Mouse (Mus musculus) midbrain, postnatal 0 days (tissue): ENCODE measurements around the gene Sugt1. TPM values are rescaled to one million over a fixed set of nuclear protein-coding genes. Genes with fewer than 3 reads are reported as not detected.

ENCODE experiments used
- ATAC-seq: fragments of 200-750 bp; cut with Nextera tagmentation; 2 replicates; pipeline ENCODE4 v1.8.0; 2017; ENCODE audit warnings: moderate number of reproducible peaks, mild to moderate bottlenecking, moderate TSS enrichment, moderate library complexity; ENCODE audit not compliant: low FRiP score
- DNase-seq: peaks from one replicate; pipeline ENCODE4 v3.0.0-alpha.2; 2015; ENCODE audit warnings: low spot score
- H3K27ac ChIP-seq: fragments of 300-500 bp; sonication (generic); 2 replicates; pipeline ENCODE4 v1.5.1; 2014; ENCODE audit warnings: low read depth, mild to moderate bottlenecking, low read length, mixed read lengths
- H3K27me3 ChIP-seq: fragments of 300-500 bp; sonication (generic); 2 replicates; pipeline ENCODE4 v1.6.1; 2014; ENCODE audit warnings: low read length, control low read depth, mixed read lengths; ENCODE audit not compliant: insufficient read depth
- H3K36me3 ChIP-seq: fragments of 300-500 bp; sonication (generic); 2 replicates; pipeline ENCODE4 v1.6.1; 2014; ENCODE audit warnings: low read length, control low read depth, mixed read lengths; ENCODE audit not compliant: insufficient read depth
- H3K4me1 ChIP-seq: fragments of 300-500 bp; sonication (generic); 2 replicates; pipeline ENCODE4 v1.6.1; 2014; ENCODE audit warnings: mild to moderate bottlenecking, control low read depth, antibody characterized with exemption, low read length, mixed read lengths; ENCODE audit not compliant: insufficient read depth
- H3K4me2 ChIP-seq: fragments of 300-500 bp; sonication (generic); 2 replicates; pipeline ENCODE4 v1.6.1; 2014; ENCODE audit warnings: low read depth, mild to moderate bottlenecking, low read length, mixed read lengths; ENCODE audit not compliant: poor library complexity, severe bottlenecking
- H3K4me3 ChIP-seq: fragments of 300-500 bp; sonication (generic); 2 replicates; pipeline ENCODE4 v1.5.1; 2014; ENCODE audit warnings: low read depth, mild to moderate bottlenecking, low read length, moderate library complexity
- H3K9ac ChIP-seq: fragments of 300-500 bp; sonication (generic); replicated peaks from 2 replicates; pipeline ENCODE4 v1.6.1; 2014; ENCODE audit warnings: mild to moderate bottlenecking, low read length, moderate library complexity, mixed read lengths; ENCODE audit not compliant: poor library complexity, severe bottlenecking
- H3K9me3 ChIP-seq: fragments of 300-500 bp; sonication (generic); 2 replicates; pipeline ENCODE4 v1.6.1; 2016; ENCODE audit warnings: low read length, control low read depth
- CTCF ChIP-seq: IDR thresholded peaks from 2 replicates; pipeline ENCODE4 v1.5.1; 2016; ENCODE audit warnings: antibody characterized with exemption, mild to moderate bottlenecking
- WGBS: fragments of 180-500 bp; shearing (Covaris S2); extraction: QIAGEN DNeasy Blood & Tissue Kit; methylation state at CpG from one replicate; pipeline ENCODE4 v1.1.7; 2014; 5-methylcytosine and 5-hydroxymethylcytosine counted together
- polyA plus RNA-seq: library from polyadenylated mRNA; unstranded; fragments of >200 nt; fragmentation: Nextera tagmentation; extraction: Ambion mirVana; gene quantifications from 2 replicates; pipeline ENCODE4 v1.2.1, GENCODE M21; 2015
- total RNA-seq: library from RNA; depleted of rRNA; stranded (reverse); fragments of >200 nt; gene quantifications from 2 replicates; pipeline ENCODE4 v1.2.3, GENCODE M21; 2014; rRNA removed

Gene Sugt1
- 19.1 and 36.1 TPM in 2 replicates for total RNA-seq
- polyA plus RNA-seq = 86.0 and 87.0 TPM in 2 replicates

DNA sequence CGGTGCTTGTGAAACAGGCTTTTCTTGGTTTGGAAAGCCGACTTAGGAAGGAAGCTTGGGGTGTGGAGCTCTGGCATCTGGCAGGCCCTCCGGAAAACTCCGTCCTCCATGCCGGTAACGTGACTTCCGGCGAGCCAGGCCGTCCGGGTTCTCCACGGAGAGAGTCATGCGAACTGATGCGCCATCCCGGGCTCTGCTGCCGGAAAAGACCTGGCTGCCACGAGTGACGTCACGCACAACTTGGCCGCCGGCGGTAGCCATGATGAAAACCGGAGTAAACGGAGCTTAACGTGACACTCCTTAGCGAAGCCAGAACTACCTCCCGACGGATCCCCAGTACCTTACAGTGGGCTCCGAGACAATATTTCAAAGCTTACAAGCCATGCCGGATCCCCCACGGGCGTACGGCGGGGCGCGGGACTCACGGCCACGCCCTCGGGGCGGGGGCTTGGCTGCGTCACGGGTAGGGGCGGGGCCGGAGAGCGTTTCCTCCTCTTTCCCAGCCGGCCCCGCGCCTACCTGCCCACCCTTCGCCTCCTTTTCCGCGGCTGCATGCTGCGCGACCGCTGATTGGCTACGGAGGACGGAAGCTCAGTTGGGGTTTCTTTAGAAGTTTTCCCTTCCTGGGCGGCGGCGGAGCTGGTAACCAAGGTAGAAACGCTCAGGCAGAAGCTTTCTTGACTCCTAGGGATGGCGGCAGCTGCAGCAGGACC lies at the start of gene Sugt1:
Gene Sugt1, plus strand, starts transcription at position 553 of the 713 bp plus-strand sequence.
- Histone ChIP-seq H3K36me3 (no peaks in the 10 kb centered on the region), H3K4me3 (peak within 1 kb of the TSS; percentile 68), H3K27me3 (no peaks in the 10 kb centered on the region), H3K9me3 (no peaks in the 10 kb centered on the region), H3K9ac (peak within 1 kb of the TSS; percentile 71), H3K4me2 (peak within 1 kb of the TSS; percentile 77), H3K27ac (peak within 1 kb of the TSS; percentile 98), H3K4me1 (peaks cover 14% of the 10 kb centered on the region)
- ATAC-seq = peak; percentile 99
- peak; percentile 98 for DNase-seq
- WGBS = 0% methylated on average over 60 of the region's 60 CpGs
- no peak for TF ChIP-seq CTCF

GRCm38 (mm10) chr14:79537921-79538320 lies 49.6 kb upstream of the Sugt1 start:
- DNase-seq = no peak
- Histone ChIP-seq H3K27ac (no peak overlapping the region), H3K27me3 (no peaks in the 10 kb centered on the region), H3K4me3 (no peak overlapping the region), H3K9ac (no peak overlapping the region), H3K4me1 (no peaks in the 10 kb centered on the region), H3K36me3 (no peaks in the 10 kb centered on the region), H3K4me2 (no peak overlapping the region), H3K9me3 (no peaks in the 10 kb centered on the region)
- no peak for TF ChIP-seq CTCF
- no peak for ATAC-seq

- Histone ChIP-seq H3K27ac (no peak overlapping the region), H3K27me3 (no peaks in the 10 kb centered on the region), H3K9me3 (no peaks in the 10 kb centered on the region), H3K4me3 (no peak overlapping the region), H3K36me3 (no peaks in the 10 kb centered on the region), H3K4me1 (no peaks in the 10 kb centered on the region), H3K4me2 (no peak overlapping the region), H3K9ac (no peak overlapping the region)
- no peak for TF ChIP-seq CTCF
- DNase-seq = no peak
- no peak for ATAC-seq
Observed at GRCm38 (mm10) chr14:79541606-79542005, 45.9 kb upstream of the Sugt1 start.

DNA sequence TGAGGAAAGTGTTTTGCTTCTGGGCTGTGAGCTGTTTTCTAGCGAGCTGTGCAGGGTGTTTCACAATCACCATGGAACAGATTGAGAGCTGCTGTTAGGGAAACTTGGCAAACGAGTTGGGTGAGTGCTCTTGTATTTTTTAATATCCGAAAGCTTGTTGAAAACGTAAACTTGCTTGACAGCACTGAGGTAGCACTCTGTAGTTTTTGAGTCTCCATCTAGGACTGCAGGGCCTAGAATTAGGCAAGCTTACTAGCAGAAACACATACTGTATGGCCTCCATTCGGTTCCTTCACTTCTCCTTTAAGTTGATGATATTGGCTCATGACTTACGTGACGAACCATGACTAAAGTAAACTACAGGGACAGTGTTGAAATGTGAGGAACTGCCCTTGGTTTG lies 38.1 kb upstream of the Sugt1 start:
- Histone ChIP-seq H3K36me3 (no peaks in the 10 kb centered on the region), H3K27ac (no peak overlapping the region), H3K9me3 (no peaks in the 10 kb centered on the region), H3K9ac (no peak overlapping the region), H3K4me3 (no peak overlapping the region), H3K4me1 (no peaks in the 10 kb centered on the region), H3K27me3 (no peaks in the 10 kb centered on the region), H3K4me2 (no peak overlapping the region)
- no peak for TF ChIP-seq CTCF
- ATAC-seq (no peak), DNase-seq (no peak)
- 81% methylated on average over 7 of the region's 7 CpGs for WGBS

GRCm38 (mm10) chr14:79551929-79552328 lies 35.6 kb upstream of the Sugt1 start:
- DNase-seq (no peak), ATAC-seq (no peak)
- H3K27ac ChIP-seq = no peak overlapping the region
- no peaks in the 10 kb centered on the region for H3K27me3 ChIP-seq
- H3K9ac ChIP-seq = no peak overlapping the region
- H3K4me3 ChIP-seq = no peak overlapping the region
- no peak for TF ChIP-seq CTCF
- no peak overlapping the region for H3K4me2 ChIP-seq
- WGBS = 93% methylated on average over 2 of the region's 2 CpGs
- no peaks in the 10 kb centered on the region for H3K4me1 ChIP-seq
- H3K9me3 ChIP-seq = no peaks in the 10 kb centered on the region
- H3K36me3 ChIP-seq = no peaks in the 10 kb centered on the region

GRCm38 (mm10) chr14:79552854-79553253 lies 34.6 kb upstream of the Sugt1 start:
- Histone ChIP-seq H3K27me3 (no peaks in the 10 kb centered on the region), H3K9ac (no peak overlapping the region), H3K27ac (no peak overlapping the region), H3K9me3 (no peaks in the 10 kb centered on the region), H3K4me3 (no peak overlapping the region), H3K4me1 (no peaks in the 10 kb centered on the region), H3K4me2 (no peak overlapping the region), H3K36me3 (no peaks in the 10 kb centered on the region)
- WGBS = 100% methylated on average over 1 of the region's 1 CpGs
- DNase-seq (no peak), ATAC-seq (no peak)
- TF ChIP-seq CTCF = no peak
